Mouse (Mus musculus): Measurements from ENCODE around the gene Exoc3l. TPM values are rescaled to one million over a fixed set of nuclear protein-coding genes. Genes with fewer than 3 reads are reported as not detected.

Gene Exoc3l
- total and polyA plus RNA-seq, 3 experiments: 1.4 to 2.8 (median 2.6) TPM

GRCm38 (mm10) chr8:105269075-105269458 lies 26.8 kb downstream of the Exoc3l start:
- H3K27me3 ChIP-seq (ENCODE audit: insufficient read depth, low read length): peaks cover 25% of the 10 kb centered on the region
- H3K36me3 ChIP-seq (replicated peaks): peaks cover 31% of the 10 kb centered on the region
- no peak for DNase-seq (ENCODE audit: low spot score)
- ATAC-seq (ENCODE audit: extremely low read depth, insufficient number of reproducible peaks, low FRiP score, poor library complexity, severe bottlenecking): no peak
- peak overlapping the region; percentile 67 for H3K4me3 ChIP-seq (ENCODE audit: low read depth, low read length)
- H3K9me3 ChIP-seq (replicated peaks): peaks cover 10% of the 10 kb centered on the region
- H3K4me1 ChIP-seq (ENCODE audit: insufficient read depth, low read depth, low read length): peaks cover 70% of the 10 kb centered on the region
- TF ChIP-seq GATA2 (IDR thresholded peaks at IDR 0.05; ENCODE audit: borderline replicate concordance, low read depth, low read length) (no peak), CTCF (IDR thresholded peaks at IDR 0.05; ENCODE audit: low read depth, low read length) (no peak), POLR2AphosphoS5 (IDR thresholded peaks at IDR 0.05; ENCODE audit: insufficient replicate concordance, low read depth, low read length) (no peak), GATA1 (IDR thresholded peaks at IDR 0.05; ENCODE audit: borderline replicate concordance, low read length) (no peak), TAL1 (conservative IDR thresholded peaks at IDR 0.05; ENCODE audit: low read depth, low read length) (no peak)

DNA sequence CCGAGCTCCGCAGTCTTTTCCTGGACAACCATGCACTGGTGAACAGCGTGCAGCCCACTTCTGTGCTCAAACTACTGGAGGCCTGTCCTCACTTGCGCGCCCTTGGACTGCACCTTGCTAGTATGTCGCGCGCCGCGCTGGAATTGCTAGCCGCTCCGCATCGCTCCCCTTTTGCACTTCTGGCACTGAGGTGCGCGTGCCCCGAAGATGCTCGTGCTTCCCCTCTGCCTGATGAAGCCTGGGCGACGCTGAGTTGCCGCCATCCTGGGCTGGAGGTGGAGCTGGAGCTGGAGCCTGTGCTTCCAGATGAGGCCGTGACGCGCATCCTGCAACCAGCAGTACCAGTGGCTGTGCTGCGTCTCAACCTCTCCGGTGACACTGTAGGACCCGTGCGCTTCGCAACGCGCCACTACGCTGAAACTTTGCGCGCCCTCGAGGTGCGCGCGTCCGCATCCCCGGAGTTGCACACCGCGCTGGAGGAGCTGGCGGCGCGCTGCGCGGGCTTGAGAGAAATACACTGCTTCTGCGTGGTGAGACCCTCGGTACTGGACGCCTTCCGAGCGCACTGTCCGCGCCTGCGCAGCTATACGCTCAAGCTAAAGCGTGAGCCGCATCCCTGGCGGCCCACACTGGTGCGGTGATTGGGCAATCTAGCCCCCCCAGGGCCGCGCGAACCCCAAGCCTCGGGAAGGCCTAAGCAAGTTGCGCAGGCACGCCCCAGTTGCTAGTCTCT lies 27.4 kb downstream of the Exoc3l start:
- Histone ChIP-seq H3K27me3 (ENCODE audit: insufficient read depth, low read length) (peaks cover 25% of the 10 kb centered on the region), H3K9me3 (replicated peaks) (peaks cover 10% of the 10 kb centered on the region), H3K4me3 (ENCODE audit: low read depth, low read length) (peak overlapping the region; percentile 67; the same call in 1 of the 2 replicates), H3K36me3 (replicated peaks) (peaks cover 31% of the 10 kb centered on the region), H3K4me1 (ENCODE audit: insufficient read depth, low read depth, low read length) (peaks cover 76% of the 10 kb centered on the region)
- DNase-seq (ENCODE audit: low spot score): no peak
- TF ChIP-seq POLR2AphosphoS5 (IDR thresholded peaks at IDR 0.05; ENCODE audit: insufficient replicate concordance, low read depth, low read length) (no peak), CTCF (IDR thresholded peaks at IDR 0.05; ENCODE audit: low read depth, low read length) (no peak), TAL1 (conservative IDR thresholded peaks at IDR 0.05; ENCODE audit: low read depth, low read length) (no peak), GATA2 (IDR thresholded peaks at IDR 0.05; ENCODE audit: borderline replicate concordance, low read depth, low read length) (no peak)
- no peak for ATAC-seq (ENCODE audit: extremely low read depth, insufficient number of reproducible peaks, low FRiP score, poor library complexity, severe bottlenecking)

- H3K27me3 ChIP-seq (ENCODE audit: insufficient read depth, low read length): peaks cover 19% of the 10 kb centered on the region
- DNase-seq (ENCODE audit: low spot score): peak; percentile 62
- peak overlapping the region; percentile 45; the same call in 1 of the 2 replicates for H3K4me3 ChIP-seq (ENCODE audit: low read depth, low read length)
- peak; percentile 35 for ATAC-seq (ENCODE audit: extremely low read depth, insufficient number of reproducible peaks, low FRiP score, poor library complexity, severe bottlenecking)
- H3K9me3 ChIP-seq (replicated peaks): peaks cover 10% of the 10 kb centered on the region
- TF ChIP-seq CTCF (IDR thresholded peaks at IDR 0.05; ENCODE audit: low read depth, low read length) (no peak), POLR2AphosphoS5 (IDR thresholded peaks at IDR 0.05; ENCODE audit: insufficient replicate concordance, low read depth, low read length) (no peak), TAL1 (conservative IDR thresholded peaks at IDR 0.05; ENCODE audit: low read depth, low read length) (no peak), GATA2 (IDR thresholded peaks at IDR 0.05; ENCODE audit: borderline replicate concordance, low read depth, low read length) (no peak), GATA1 (IDR thresholded peaks at IDR 0.05; ENCODE audit: borderline replicate concordance, low read length) (no peak)
- H3K36me3 ChIP-seq (replicated peaks): peaks cover 37% of the 10 kb centered on the region
- H3K4me1 ChIP-seq (ENCODE audit: insufficient read depth, low read depth, low read length): peaks cover 77% of the 10 kb centered on the region
These were observed 29.1 kb downstream of the Exoc3l start for GRCm38 (mm10) chr8:105266775-105267174.

- H3K4me3 ChIP-seq (ENCODE audit: low read depth, low read length): peak overlapping the region; percentile 93
- peaks cover 76% of the 10 kb centered on the region for H3K4me1 ChIP-seq (ENCODE audit: insufficient read depth, low read depth, low read length)
- H3K27me3 ChIP-seq (ENCODE audit: insufficient read depth, low read length): peaks cover 8% of the 10 kb centered on the region; the same call in 1 of the 2 replicates
- no peak for TF ChIP-seq CTCF (IDR thresholded peaks at IDR 0.05; ENCODE audit: low read depth, low read length)
- TF ChIP-seq TAL1 (conservative IDR thresholded peaks at IDR 0.05; ENCODE audit: low read depth, low read length): no peak
- TF ChIP-seq GATA1 (IDR thresholded peaks at IDR 0.05; ENCODE audit: borderline replicate concordance, low read length): no peak
- no peak for TF ChIP-seq POLR2AphosphoS5 (IDR thresholded peaks at IDR 0.05; ENCODE audit: insufficient replicate concordance, low read depth, low read length)
- no peak for TF ChIP-seq GATA2 (IDR thresholded peaks at IDR 0.05; ENCODE audit: borderline replicate concordance, low read depth, low read length)
- ATAC-seq (ENCODE audit: extremely low read depth, insufficient number of reproducible peaks, low FRiP score, poor library complexity, severe bottlenecking) (peak; percentile 50; the same call in 1 of the 2 replicates), DNase-seq (ENCODE audit: low spot score) (peak; percentile 74)
- peaks cover 14% of the 10 kb centered on the region for H3K9me3 ChIP-seq (replicated peaks)
- peaks cover 53% of the 10 kb centered on the region for H3K36me3 ChIP-seq (replicated peaks)
These were observed 30.8 kb downstream of the Exoc3l start for GRCm38 (mm10) chr8:105265128-105265527.

DNA sequence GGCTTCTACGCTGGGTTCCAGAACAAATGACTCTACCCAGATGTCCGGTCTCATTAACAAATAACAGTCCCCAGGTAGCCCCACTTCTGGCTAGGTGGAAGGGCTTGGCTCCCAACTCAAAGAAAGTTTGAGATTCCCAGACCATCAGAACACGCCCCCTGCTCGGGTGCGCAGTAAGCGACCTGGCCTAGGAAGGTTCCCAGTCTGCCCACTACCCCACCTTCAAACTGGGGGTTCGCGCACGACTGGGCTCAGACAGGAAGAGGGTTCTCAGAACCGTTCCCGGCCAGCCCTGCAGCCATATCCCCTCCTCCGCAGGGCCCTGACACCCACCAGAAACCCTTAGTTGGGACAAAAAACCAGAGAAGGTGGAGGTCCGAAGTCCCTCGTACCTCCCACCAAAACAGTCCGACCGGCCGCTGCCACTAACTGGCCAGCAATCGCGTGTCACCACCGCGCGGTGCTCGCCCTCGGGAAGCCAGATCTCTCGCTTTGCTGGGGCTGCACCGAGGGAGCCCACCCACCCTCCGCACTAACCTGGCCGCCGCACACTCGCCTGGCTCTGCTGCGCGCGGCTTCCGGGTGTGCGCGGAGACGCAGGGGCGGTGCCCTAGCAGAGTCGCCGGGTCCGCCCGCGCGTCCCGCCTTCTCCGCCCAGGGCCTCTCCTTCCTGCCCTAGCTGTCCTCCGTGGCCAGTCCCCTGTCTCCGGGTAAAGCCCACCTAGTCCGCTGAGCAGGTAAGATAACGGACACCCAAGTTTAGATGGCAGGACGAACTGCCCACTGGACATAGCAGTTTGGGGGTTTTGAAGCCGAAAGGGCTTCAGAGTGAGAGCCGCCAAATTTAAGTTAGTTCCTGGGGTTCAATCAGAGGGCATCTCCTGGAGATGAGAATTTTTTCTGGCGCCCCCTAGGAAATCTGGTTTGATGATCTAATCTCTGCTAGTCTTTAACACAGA lies 31.6 kb downstream of the Exoc3l start, which contains the start of the genes Tradd and Fbxl8:
Gene Tradd, minus strand, starts transcription at position 586 of the 959 bp plus-strand sequence.
Gene Fbxl8, plus strand, starts transcription at position 625 of the 959 bp plus-strand sequence.
- Histone ChIP-seq H3K4me3 (ENCODE audit: low read depth, low read length) (peak within 1 kb of the TSS; percentile 93), H3K4me1 (ENCODE audit: insufficient read depth, low read depth, low read length) (peaks cover 76% of the 10 kb centered on the region), H3K36me3 (replicated peaks) (peaks cover 60% of the 10 kb centered on the region), H3K9me3 (replicated peaks) (peaks cover 14% of the 10 kb centered on the region), H3K27me3 (ENCODE audit: insufficient read depth, low read length) (peaks cover 4% of the 10 kb centered on the region; the same call in 1 of the 2 replicates)
- TF ChIP-seq CTCF (IDR thresholded peaks at IDR 0.05; ENCODE audit: low read depth, low read length): no peak
- TF ChIP-seq POLR2AphosphoS5 (IDR thresholded peaks at IDR 0.05; ENCODE audit: insufficient replicate concordance, low read depth, low read length): no peak
- TF ChIP-seq GATA2 (IDR thresholded peaks at IDR 0.05; ENCODE audit: borderline replicate concordance, low read depth, low read length): no peak
- no peak for TF ChIP-seq TAL1 (conservative IDR thresholded peaks at IDR 0.05; ENCODE audit: low read depth, low read length)
- peak; percentile 69; the same call in 1 of the 2 replicates for ATAC-seq (ENCODE audit: extremely low read depth, insufficient number of reproducible peaks, low FRiP score, poor library complexity, severe bottlenecking)
- peak; percentile 87 for DNase-seq (ENCODE audit: low spot score)
